Mouse (Mus musculus) C2C12 (cell line): ENCODE results near the gene Rnf144b. TPM values are rescaled to one million over a fixed set of nuclear protein-coding genes. Genes with fewer than 3 reads are reported as not detected.

Source experiments
- H3K27me3 ChIP-seq: one replicate; pipeline ENCODE4 v1.6.1; 2011; ENCODE audit not compliant: control insufficient read depth, insufficient read depth, insufficient read length
- H3K36me3 ChIP-seq: one replicate; pipeline ENCODE4 v1.6.1; 2011; ENCODE audit not compliant: control insufficient read depth, insufficient read depth
- H3K4me3 ChIP-seq: one replicate; pipeline ENCODE4 v1.5.1; 2011; ENCODE audit warnings: mild to moderate bottlenecking, control low read depth; ENCODE audit not compliant: poor library complexity, insufficient read depth, severe bottlenecking
- H3K79me2 ChIP-seq: one replicate; pipeline ENCODE4 v1.6.1; 2011; ENCODE audit not compliant: control insufficient read depth, insufficient read depth
- H3K79me3 ChIP-seq: one replicate; pipeline ENCODE4 v1.6.1; 2011; ENCODE audit warnings: low read depth, control low read depth
- H3ac ChIP-seq: one replicate; pipeline ENCODE3; 2011; ENCODE audit warnings: low read depth; ENCODE audit not compliant: control insufficient read depth, insufficient read length
- CEBPB ChIP-seq: IDR thresholded peaks from one replicate; pipeline ENCODE4 v1.6.1; 2011; ENCODE audit warnings: low read depth, mild to moderate bottlenecking, control low read depth, moderate library complexity
- CTCF ChIP-seq: IDR thresholded peaks from one replicate; pipeline ENCODE4 v1.5.1; 2011; ENCODE audit not compliant: control insufficient read depth, insufficient read depth, insufficient read length
- FOSL1 ChIP-seq: IDR thresholded peaks from one replicate; pipeline ENCODE4 v1.8.0; 2011; ENCODE audit warnings: mild to moderate bottlenecking, low read length; ENCODE audit not compliant: poor library complexity, insufficient read depth, severe bottlenecking
- MAX ChIP-seq: IDR thresholded peaks from one replicate; pipeline ENCODE4 v1.6.1; 2011; ENCODE audit warnings: mild to moderate bottlenecking, control low read depth
- MYOD1 ChIP-seq: IDR thresholded peaks from one replicate; pipeline ENCODE4 v1.6.1; 2011; ENCODE audit warnings: low read depth; ENCODE audit not compliant: control insufficient read depth, insufficient read length
- MYOG ChIP-seq: IDR thresholded peaks from one replicate; pipeline ENCODE4 v1.6.1; 2011; ENCODE audit not compliant: control insufficient read depth, insufficient read length; ENCODE audit errors: extremely low read depth
- USF1 ChIP-seq: IDR thresholded peaks from one replicate; pipeline ENCODE4 v1.6.1; 2011; ENCODE audit warnings: low read depth, mild to moderate bottlenecking, control low read depth, moderate library complexity
- polyA plus RNA-seq: library from polyadenylated mRNA; unstranded; fragments of >200 nt; fragmentation: generic; extraction: Trizol; gene quantifications from one replicate; pipeline ENCODE4 v1.2.1, GENCODE M21; 2012; ENCODE audit warnings: missing spikeins

Rnf144b gene
- polyA plus RNA-seq, 1 experiment = 0.28 TPM

GRCm38 (mm10) chr13:47250615-47251014 is 128.2 kb downstream of the Rnf144b start:
- no peak overlapping the region for H3ac ChIP-seq
- H3K27me3 ChIP-seq = peaks cover 5% of the 10 kb centered on the region
- no peaks in the 10 kb centered on the region for H3K79me3 ChIP-seq
- no peaks in the 10 kb centered on the region for H3K79me2 ChIP-seq
- H3K36me3 ChIP-seq = no peaks in the 10 kb centered on the region
- H3K4me3 ChIP-seq = no peak overlapping the region
- TF ChIP-seq USF1 (no peak), CTCF (no peak), FOSL1 (no peak), CEBPB (no peak), MYOG (no peak), MYOD1 (no peak)

- Histone ChIP-seq H3K79me3 (no peaks in the 10 kb centered on the region), H3K36me3 (no peaks in the 10 kb centered on the region), H3K4me3 (no peak overlapping the region), H3K27me3 (peaks cover 5% of the 10 kb centered on the region), H3ac (no peak overlapping the region), H3K79me2 (no peaks in the 10 kb centered on the region)
- TF ChIP-seq MYOG (no peak), USF1 (no peak), MYOD1 (no peak), MAX (no peak)
Observed at GRCm38 (mm10) chr13:47251114-47251764, 128.8 kb downstream of the Rnf144b start.

GRCm38 (mm10) chr13:47253711-47254110 is 131.3 kb downstream of the Rnf144b start:
- no peak for TF ChIP-seq USF1
- no peak for TF ChIP-seq MYOG
- no peak for TF ChIP-seq CTCF
- no peak for TF ChIP-seq MYOD1
- no peak for TF ChIP-seq CEBPB
- TF ChIP-seq MAX = no peak
- no peak for TF ChIP-seq FOSL1
- Histone ChIP-seq H3K79me3 (no peaks in the 10 kb centered on the region), H3K27me3 (peaks cover 5% of the 10 kb centered on the region), H3K79me2 (no peaks in the 10 kb centered on the region), H3K36me3 (no peaks in the 10 kb centered on the region), H3K4me3 (no peak overlapping the region), H3ac (no peak overlapping the region)

GRCm38 (mm10) chr13:47259297-47259696 is 136.8 kb downstream of the Rnf144b start:
- H3K79me2 ChIP-seq = no peaks in the 10 kb centered on the region
- peaks cover 7% of the 10 kb centered on the region for H3K27me3 ChIP-seq
- H3K79me3 ChIP-seq = no peaks in the 10 kb centered on the region
- no peaks in the 10 kb centered on the region for H3K36me3 ChIP-seq
- no peak overlapping the region for H3ac ChIP-seq
- H3K4me3 ChIP-seq = no peak overlapping the region
- TF ChIP-seq CTCF (no peak), CEBPB (no peak), FOSL1 (no peak), MYOG (no peak)

GRCm38 (mm10) chr13:47261961-47262360 is 139.5 kb downstream of the Rnf144b start:
- H3K27me3 ChIP-seq = peaks cover 7% of the 10 kb centered on the region

GRCm38 (mm10) chr13:47264382-47264781 is 141.9 kb downstream of the Rnf144b start:
- Histone ChIP-seq H3K79me3 (no peaks in the 10 kb centered on the region), H3K27me3 (no peaks in the 10 kb centered on the region), H3ac (no peak overlapping the region), H3K79me2 (no peaks in the 10 kb centered on the region), H3K36me3 (no peaks in the 10 kb centered on the region), H3K4me3 (no peak overlapping the region)
- no peak for TF ChIP-seq CTCF
- no peak for TF ChIP-seq FOSL1
- TF ChIP-seq CEBPB = no peak
- no peak for TF ChIP-seq MYOG

More at GRCm38 (mm10) chr13:47261961-47262360, 139.5 kb downstream of the Rnf144b start:
- no peak for TF ChIP-seq CEBPB
- no peak for TF ChIP-seq CTCF
- TF ChIP-seq MAX = no peak
- no peak for TF ChIP-seq FOSL1
- TF ChIP-seq MYOG = no peak
- TF ChIP-seq MYOD1 = no peak
- TF ChIP-seq USF1 = no peak
- Histone ChIP-seq H3K79me3 (no peaks in the 10 kb centered on the region), H3K79me2 (no peaks in the 10 kb centered on the region), H3K36me3 (no peaks in the 10 kb centered on the region), H3ac (no peak overlapping the region), H3K4me3 (no peak overlapping the region)
